Mouse (Mus musculus) neural tube, embryonic 10.5 days (tissue): ENCODE results near the gene Rtf1.

Source experiments
- DNase-seq: peaks from one replicate; pipeline ENCODE4 v3.0.0-alpha.2; 2017; ENCODE audit warnings: low spot score; ENCODE audit errors: extremely low spot score

Rtf1 gene

DNA sequence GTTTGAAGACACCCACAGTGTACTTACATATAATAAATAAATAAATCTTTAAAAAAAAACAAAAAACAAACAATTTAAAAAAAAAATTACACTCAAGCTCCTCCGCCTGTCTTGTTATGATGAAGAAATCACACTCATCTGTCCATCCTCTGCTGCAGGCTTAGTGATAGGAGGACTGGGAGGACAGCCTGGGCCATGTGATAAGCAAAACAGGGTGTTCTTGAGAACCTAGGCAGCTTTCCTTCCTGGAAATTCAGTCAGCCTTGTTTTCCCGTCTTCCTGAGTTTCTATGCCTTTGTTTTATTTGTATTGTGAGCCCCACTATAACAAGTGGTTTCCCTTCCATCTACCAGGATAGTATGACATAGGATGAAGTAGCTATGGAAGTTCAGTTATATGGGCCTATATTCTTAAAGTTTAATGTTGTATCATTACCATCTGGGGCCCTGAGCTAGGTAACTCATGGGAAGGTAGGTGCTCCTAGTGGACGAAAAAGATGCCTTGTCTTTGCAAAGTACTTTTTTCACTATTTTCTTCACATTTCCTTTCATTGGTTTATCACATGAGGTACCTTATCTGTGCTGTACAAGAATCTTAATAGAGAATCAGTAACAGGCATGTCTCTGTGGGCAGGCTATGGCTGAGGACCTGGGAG lies 53.0 kb downstream of the Rtf1 start:
- DNase-seq = no peak

DNA sequence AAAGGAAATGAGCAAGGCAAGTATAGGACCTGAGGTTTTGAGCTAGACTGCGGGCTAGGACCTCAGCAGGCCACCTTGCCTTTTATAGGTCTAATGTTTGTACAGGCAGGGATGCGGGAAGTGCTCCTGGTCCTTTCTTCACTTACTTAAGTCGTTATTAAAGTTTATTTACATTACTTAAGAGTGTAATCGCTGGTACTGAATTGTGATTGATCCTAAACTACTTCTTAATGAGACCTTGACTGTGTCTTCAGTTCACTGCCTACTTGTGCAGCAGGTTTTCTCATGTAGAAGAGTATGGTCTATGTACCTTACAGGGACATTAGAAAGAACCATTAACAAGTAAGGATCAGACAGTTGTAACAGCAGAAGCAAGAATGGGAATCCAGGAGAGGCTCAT lies 55.9 kb downstream of the Rtf1 start:
- no peak for DNase-seq

GRCm38 (mm10) chr2:119737124-119737523 lies 62.3 kb downstream of the Rtf1 start:
- no peak for DNase-seq

DNA sequence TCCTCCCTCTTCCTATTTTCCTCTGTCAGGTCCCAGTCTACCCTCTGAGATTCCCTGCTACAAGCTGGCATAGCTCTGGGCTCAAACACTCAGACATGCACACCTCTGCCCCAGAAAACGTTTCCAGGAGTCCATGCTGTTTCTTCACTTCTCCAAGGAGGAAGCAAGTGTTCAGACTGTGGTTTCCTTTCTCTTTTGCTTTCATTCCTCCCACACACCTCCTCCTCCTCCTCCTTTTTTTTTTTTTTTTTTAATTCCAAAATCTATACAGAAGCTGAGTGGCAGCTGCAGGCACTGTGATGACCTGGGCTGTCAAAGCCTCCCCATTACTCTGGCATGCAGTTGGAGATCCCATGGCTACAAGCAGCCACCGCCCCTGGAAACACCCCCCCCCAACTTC lies 65.7 kb downstream of the Rtf1 start:
- DNase-seq = no peak

DNA sequence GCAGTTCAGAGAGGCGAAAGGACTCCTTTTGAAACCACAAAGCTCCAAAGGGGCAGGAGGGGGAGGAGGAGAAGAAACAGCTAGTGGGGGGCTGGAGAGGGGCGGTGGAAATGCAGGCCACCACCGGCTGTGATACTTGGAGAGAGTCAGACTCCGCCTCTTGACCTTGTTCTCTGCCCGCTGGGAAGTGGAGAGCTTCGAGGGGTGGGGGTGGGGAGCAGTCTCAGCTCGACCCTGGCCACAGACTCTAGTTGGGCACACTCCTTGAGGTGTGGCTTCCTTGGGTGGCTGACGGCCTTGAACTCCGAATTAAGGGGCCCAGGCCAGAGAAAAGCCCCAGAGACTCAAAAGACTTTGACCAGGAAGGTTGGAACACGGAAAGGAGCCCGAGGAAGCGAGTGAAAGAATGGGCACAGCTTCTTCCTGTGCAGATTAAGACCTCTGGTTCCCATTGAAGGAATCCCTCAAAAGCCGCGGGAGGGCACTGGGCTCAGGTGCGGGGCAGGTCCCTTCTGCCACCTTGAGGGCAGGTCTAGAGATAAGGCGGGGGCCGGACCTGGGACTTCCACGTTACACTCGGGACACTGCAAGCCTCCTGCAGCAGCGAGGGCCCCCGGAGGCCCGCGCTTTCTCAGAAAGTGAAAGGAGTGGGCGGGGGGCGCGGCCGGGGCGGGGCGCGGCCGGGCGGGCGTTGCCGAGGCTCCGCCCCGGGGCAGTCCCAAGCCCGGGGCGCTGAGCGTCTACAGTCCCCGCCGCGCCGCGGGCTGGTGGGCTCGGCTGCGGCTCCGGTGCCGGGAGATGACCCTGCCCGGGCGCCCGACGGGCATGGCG lies 66.9 kb downstream of the Rtf1 start, which contains the start of gene Itpka:
Itpka (plus strand) TSS at position 757 of the 831 bp plus-strand sequence.
- peak; percentile 83 for DNase-seq

DNA sequence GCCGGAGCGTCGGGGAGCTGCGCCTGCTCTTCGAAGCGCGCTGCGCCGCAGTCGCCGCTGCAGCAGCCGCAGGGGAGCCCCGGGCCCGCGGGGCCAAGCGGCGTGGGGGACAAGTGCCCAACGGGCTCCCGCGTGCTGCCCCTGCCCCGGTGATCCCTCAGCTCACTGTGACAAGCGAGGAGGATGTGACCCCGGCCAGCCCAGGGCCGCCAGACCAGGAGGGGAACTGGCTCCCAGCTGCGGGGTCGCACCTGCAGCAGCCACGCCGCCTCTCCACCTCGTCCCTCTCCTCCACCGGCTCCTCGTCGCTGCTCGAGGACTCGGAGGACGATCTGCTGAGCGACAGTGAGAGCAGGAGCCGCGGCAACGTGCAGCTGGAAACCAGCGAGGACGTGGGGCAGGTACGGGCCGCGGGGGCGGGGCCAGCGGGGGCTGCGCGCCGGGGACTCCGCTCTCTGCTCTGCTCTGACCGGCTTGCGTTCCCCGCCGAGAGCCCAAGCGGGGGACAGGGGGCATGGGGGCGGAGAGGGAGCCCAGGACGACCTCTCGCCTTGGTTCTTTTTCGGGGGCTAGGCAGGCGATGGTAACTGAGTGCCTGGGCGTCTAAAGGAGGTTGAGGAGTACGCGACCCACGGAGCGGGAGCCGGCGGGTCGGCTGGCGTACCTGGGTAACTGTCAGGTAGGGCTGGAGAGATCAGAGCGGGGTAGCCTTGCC lies 67.8 kb downstream of the Rtf1 start:
- DNase-seq = peak; percentile 74

DNA sequence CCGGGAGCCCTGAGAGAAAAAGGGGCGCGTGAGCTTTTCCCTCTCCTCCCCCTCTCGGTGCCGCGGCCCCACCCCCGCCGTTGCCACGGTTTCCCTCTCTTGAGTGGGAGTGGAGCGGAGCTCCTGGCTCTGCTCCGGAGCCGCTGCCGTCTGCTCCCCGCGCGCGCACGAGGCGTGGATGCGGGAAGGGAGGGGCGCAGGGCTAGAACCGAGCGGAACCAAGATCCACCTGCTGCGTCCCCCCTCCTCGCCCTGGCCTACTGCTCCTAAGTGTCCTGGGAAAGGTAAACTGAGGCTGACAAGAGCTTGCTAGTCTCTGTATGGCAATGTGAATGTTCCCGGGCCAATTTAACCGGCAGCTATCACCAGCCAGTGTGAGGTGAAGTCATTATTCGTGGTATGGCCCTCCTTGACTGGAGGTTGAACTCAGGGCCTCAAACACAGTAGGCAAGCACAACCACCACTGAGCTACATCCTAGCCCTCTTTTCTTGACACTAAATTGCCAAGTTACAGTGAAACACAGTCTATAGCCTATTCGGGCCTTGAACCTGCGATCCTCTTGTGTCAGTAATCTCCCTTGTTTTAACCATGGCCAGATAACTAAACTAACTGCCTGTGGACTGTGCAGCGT lies 68.4 kb downstream of the Rtf1 start:
- peak; percentile 36 for DNase-seq

DNA sequence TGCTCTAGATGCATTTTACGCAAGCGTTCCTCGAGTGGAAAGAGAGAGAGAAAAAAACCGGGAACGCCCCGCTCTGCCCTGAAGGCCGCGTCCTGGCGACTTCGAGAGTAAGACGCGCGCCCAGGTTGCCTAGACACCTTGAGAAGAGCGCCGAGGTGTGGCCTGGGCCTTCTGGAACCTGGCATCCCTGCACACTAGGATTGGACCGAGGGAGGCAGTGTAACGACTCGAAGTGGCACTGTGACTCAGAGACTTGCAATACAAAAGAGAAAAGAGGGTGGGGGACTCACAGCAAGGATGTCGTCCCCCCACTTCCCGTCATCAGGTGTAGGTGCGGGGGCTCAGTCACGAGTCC lies 68.9 kb downstream of the Rtf1 start:
- DNase-seq = no peak

GRCm38 (mm10) chr2:119744163-119745111 lies 69.6 kb downstream of the Rtf1 start:
- peak; percentile 65 for DNase-seq

GRCm38 (mm10) chr2:119745281-119745680 lies 70.4 kb downstream of the Rtf1 start:
- DNase-seq = no peak

GRCm38 (mm10) chr2:119747554-119747953 lies 72.7 kb downstream of the Rtf1 start:
- DNase-seq = no peak

DNA sequence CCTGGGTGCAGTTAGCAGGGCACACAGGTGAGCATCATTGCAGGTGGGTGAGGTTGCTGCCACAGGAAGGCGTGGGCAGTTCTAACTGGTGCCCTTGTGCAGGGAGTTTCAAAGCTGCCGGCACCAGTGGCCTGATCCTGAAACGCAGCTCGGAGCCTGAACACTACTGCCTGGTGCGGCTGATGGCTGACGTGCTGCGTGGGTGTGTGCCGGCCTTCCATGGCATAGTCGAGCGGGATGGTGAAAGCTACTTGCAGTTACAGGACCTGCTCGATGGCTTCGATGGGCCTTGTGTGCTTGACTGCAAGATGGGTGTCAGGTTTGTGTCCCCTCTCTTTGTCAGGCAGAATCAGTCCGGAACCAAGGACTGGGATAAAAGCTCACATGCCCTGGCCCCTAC lies 74.4 kb downstream of the Rtf1 start:
- no peak for DNase-seq

- no peak for DNase-seq
Observed at GRCm38 (mm10) chr2:119757601-119758100, 82.8 kb downstream of the Rtf1 start.

GRCm38 (mm10) chr2:119758101-119758843 lies 83.4 kb downstream of the Rtf1 start:
- peak; percentile 65 for DNase-seq

GRCm38 (mm10) chr2:119758844-119759835 lies 84.3 kb downstream of the Rtf1 start:
- peak; percentile 59 for DNase-seq

GRCm38 (mm10) chr2:119760251-119760650 lies 85.4 kb downstream of the Rtf1 start, which contains the start of gene Ltk:
Gene Ltk, minus strand, starts transcription at chr2:119760431.
- no peak for DNase-seq

DNA sequence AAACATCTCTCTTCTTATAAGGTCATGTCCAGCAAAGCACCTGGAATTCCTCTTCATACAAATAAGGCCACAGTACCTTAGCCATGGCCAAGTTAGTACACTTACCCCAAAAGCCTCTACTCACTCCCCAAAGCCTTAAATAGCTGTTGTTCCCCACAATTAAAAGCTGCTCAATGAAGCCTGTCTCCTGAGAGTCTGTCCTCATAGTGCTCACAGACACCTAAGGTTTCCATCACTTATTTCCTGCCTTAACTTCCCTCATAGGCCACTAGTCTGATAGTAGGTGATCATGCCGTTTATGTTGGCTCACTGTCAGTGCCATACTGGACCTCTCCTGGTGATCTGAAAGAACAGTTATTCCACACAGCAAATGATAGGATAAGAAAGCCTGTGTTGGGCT lies 87.4 kb downstream of the Rtf1 start:
- no peak for DNase-seq

- DNase-seq = no peak
Observed at GRCm38 (mm10) chr2:119763924-119764323, 89.1 kb downstream of the Rtf1 start.
